Mouse (Mus musculus): ENCODE measurements around the gene Mrpl39.

Gene Mrpl39

GRCm38 (mm10) chr16:84744703-84745490, 9.4 kb upstream of the Mrpl39 start:
- no peak for DNase-seq (ENCODE audit: low spot score in 2 of 2)

- DNase-seq (ENCODE audit: low spot score in 2 of 2) = no peak
Measured at GRCm38 (mm10) chr16:84737358-84737757, 1.8 kb upstream of the Mrpl39 start.

GRCm38 (mm10) chr16:84734806-84735165, 756 bp downstream of the Mrpl39 start:
- DNase-seq (ENCODE audit: low spot score in 2 of 2) = no peak

- no peak for DNase-seq (ENCODE audit: low spot score in 2 of 2)
Measured at GRCm38 (mm10) chr16:84720670-84721069, 14.9 kb downstream of the Mrpl39 start.

- DNase-seq (ENCODE audit: low spot score in 2 of 2) = no peak
Measured at GRCm38 (mm10) chr16:84718250-84718649, 17.3 kb downstream of the Mrpl39 start.

- no peak for DNase-seq (ENCODE audit: low spot score in 2 of 2)
Measured at GRCm38 (mm10) chr16:84717618-84718248, 17.8 kb downstream of the Mrpl39 start.

GRCm38 (mm10) chr16:84716724-84717617, 18.6 kb downstream of the Mrpl39 start:
- no peak for DNase-seq (ENCODE audit: low spot score in 2 of 2)

- DNase-seq (ENCODE audit: low spot score in 2 of 2) = no peak
Measured at GRCm38 (mm10) chr16:84716197-84716596, 19.3 kb downstream of the Mrpl39 start.

- no peak for DNase-seq (ENCODE audit: low spot score in 2 of 2)
Measured at GRCm38 (mm10) chr16:84714978-84715377, 20.6 kb downstream of the Mrpl39 start.

GRCm38 (mm10) chr16:84713926-84714325, 21.6 kb downstream of the Mrpl39 start:
- no peak for DNase-seq (ENCODE audit: low spot score in 2 of 2)

GRCm38 (mm10) chr16:84713156-84713555, 22.4 kb downstream of the Mrpl39 start:
- no peak for DNase-seq (ENCODE audit: low spot score in 2 of 2)

- no peak for DNase-seq (ENCODE audit: low spot score in 2 of 2)
Measured at GRCm38 (mm10) chr16:84708649-84709048, 26.9 kb downstream of the Mrpl39 start.

GRCm38 (mm10) chr16:84707802-84708201, 27.7 kb downstream of the Mrpl39 start:
- DNase-seq (ENCODE audit: low spot score in 2 of 2) = no peak

- no peak for DNase-seq (ENCODE audit: low spot score in 2 of 2)
Measured at GRCm38 (mm10) chr16:84706571-84706970, 29.0 kb downstream of the Mrpl39 start.

GRCm38 (mm10) chr16:84705507-84705906, 30.0 kb downstream of the Mrpl39 start:
- no peak for DNase-seq (ENCODE audit: low spot score in 2 of 2)

GRCm38 (mm10) chr16:84704661-84705240, 30.8 kb downstream of the Mrpl39 start:
- no peak for DNase-seq (ENCODE audit: low spot score in 2 of 2)

- DNase-seq (ENCODE audit: low spot score in 2 of 2) = no peak
Measured at GRCm38 (mm10) chr16:84703769-84704660, 31.5 kb downstream of the Mrpl39 start.

- peak; percentile 43 to 45 for DNase-seq (ENCODE audit: low spot score in 2 of 2)
Measured at GRCm38 (mm10) chr16:84703129-84703768, 32.3 kb downstream of the Mrpl39 start.

- DNase-seq (ENCODE audit: low spot score in 2 of 2) = peak in 1 of 2 experiments; percentile 23
Measured at GRCm38 (mm10) chr16:84702230-84703128, 33.1 kb downstream of the Mrpl39 start.

Measured in urinary bladder, postnatal 36 days (tissue).